Mouse (Mus musculus): ENCODE data around the gene Tead4. TPM values are rescaled to one million over a fixed set of nuclear protein-coding genes. Genes with fewer than 3 reads are reported as not detected.
"Not testable (repeated sequence)": the region's sequence is repeated elsewhere in the genome, so short reads cannot be mapped to it uniquely, and the experiment has no call there.

Gene Tead4
- polyA plus RNA-seq, 1 experiment from 2014 or later, result 2.3 TPM

DNA sequence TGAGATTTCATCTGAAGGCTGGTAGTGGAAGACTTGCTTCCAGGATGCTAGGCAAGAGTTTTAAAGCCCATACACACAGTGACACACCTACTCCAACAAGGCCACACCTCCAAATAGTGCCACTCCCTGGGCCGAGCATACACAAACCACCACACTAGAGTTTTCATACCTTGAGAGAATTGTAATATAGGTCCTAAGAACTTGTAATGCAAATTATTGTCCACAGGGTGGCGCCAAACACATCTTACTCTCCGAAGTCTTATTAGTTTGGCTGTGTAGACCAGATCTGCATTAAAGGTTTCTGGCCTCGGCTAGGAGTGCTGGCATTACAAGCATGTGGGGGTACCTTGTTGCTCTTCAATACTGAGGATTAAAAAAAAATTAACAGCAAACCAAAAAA, 17.7 kb upstream of the Tead4 start:
- no peak for ATAC-seq (replicated peaks; ENCODE audit: insufficient number of reproducible peaks, low FRiP score, low TSS enrichment)
- H3K9me3 ChIP-seq (replicated peaks; ENCODE audit: control insufficient read depth, low read length), result no peaks in the 10 kb centered on the region
- peaks cover 16% of the 10 kb centered on the region for H3K36me3 ChIP-seq (ENCODE audit: control insufficient read depth, insufficient read depth, low read length)
- H3K27me3 ChIP-seq (ENCODE audit: control insufficient read depth, insufficient read depth, low read length), result no peaks in the 10 kb centered on the region
- H3K4me2 ChIP-seq, result no peak overlapping the region
- H3K9ac ChIP-seq (ENCODE audit: low read depth, low read length), result no peak overlapping the region
- no peak overlapping the region for H3K27ac ChIP-seq (ENCODE audit: low read depth, low read length)
- WGBS (ENCODE audit: insufficient replicate concordance), result 15% methylated on average over 4 of the region's 4 CpGs
- no peak overlapping the region for H3K4me3 ChIP-seq (ENCODE audit: low read depth, low read length)
- H3K4me1 ChIP-seq (ENCODE audit: control insufficient read depth, insufficient read depth, low read length), result no peaks in the 10 kb centered on the region

DNA sequence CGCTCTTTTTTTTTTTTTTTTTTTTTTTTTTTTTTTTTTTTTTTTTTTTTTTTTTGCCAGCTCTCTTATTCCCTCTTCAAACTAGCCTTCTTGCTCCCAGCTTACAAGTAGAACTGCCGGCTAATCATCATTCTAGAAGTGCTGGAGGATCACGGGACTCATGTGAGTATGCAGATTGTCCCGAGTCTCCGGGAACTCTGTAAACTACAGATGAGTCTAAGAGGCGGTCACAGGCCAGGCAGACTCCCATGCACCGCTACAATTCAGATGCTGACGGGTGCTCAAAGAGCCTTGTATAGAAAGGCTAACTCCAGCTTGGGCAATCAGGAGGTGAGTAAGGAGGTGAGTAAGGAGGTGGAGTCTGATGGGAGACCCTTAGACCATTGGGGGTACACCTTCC, 15.0 kb upstream of the Tead4 start:
- ATAC-seq (replicated peaks; ENCODE audit: insufficient number of reproducible peaks, low FRiP score, low TSS enrichment), result no peak
- H3K4me3 ChIP-seq (ENCODE audit: low read depth, low read length), result no peak overlapping the region
- H3K27me3 ChIP-seq (ENCODE audit: control insufficient read depth, insufficient read depth, low read length), result no peaks in the 10 kb centered on the region
- H3K9ac ChIP-seq (ENCODE audit: low read depth, low read length), result no peak overlapping the region
- H3K36me3 ChIP-seq (ENCODE audit: control insufficient read depth, insufficient read depth, low read length), result no peaks in the 10 kb centered on the region
- H3K4me1 ChIP-seq (ENCODE audit: control insufficient read depth, insufficient read depth, low read length), result no peaks in the 10 kb centered on the region
- WGBS (ENCODE audit: insufficient replicate concordance), result 69% methylated on average over 8 of the region's 8 CpGs
- H3K4me2 ChIP-seq, result no peak overlapping the region
- H3K9me3 ChIP-seq (replicated peaks; ENCODE audit: control insufficient read depth, low read length), result no peaks in the 10 kb centered on the region
- no peak overlapping the region for H3K27ac ChIP-seq (ENCODE audit: low read depth, low read length)

DNA sequence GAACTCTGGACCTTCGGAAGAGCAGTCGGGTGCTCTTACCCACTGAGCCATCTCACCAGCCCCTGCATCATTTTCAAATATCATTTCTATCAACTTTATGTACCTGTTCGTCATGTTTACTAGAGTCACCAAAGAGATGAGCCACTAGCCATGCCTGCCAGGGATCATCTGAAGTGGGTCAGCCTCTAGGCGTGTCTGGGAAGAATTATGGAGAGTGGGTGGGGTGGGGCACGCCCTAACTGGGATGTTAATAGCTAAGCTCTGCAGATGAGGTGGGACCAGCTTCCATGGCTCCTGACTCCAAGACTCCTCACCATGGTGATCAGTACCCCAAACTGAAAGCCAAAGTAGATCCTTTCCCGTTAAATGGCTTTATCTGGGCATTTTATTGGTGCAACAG, 14.2 kb upstream of the Tead4 start:
- Histone ChIP-seq H3K27ac (ENCODE audit: low read depth, low read length) (no peak overlapping the region), H3K4me2 (no peak overlapping the region), H3K36me3 (ENCODE audit: control insufficient read depth, insufficient read depth, low read length) (no peaks in the 10 kb centered on the region), H3K4me1 (ENCODE audit: control insufficient read depth, insufficient read depth, low read length) (no peaks in the 10 kb centered on the region), H3K4me3 (ENCODE audit: low read depth, low read length) (no peak overlapping the region), H3K27me3 (ENCODE audit: control insufficient read depth, insufficient read depth, low read length) (no peaks in the 10 kb centered on the region), H3K9ac (ENCODE audit: low read depth, low read length) (no peak overlapping the region), H3K9me3 (replicated peaks; ENCODE audit: control insufficient read depth, low read length) (no peaks in the 10 kb centered on the region)
- no peak for ATAC-seq (replicated peaks; ENCODE audit: insufficient number of reproducible peaks, low FRiP score, low TSS enrichment)
- 81% methylated on average over 6 of the region's 6 CpGs for WGBS (ENCODE audit: insufficient replicate concordance)

DNA sequence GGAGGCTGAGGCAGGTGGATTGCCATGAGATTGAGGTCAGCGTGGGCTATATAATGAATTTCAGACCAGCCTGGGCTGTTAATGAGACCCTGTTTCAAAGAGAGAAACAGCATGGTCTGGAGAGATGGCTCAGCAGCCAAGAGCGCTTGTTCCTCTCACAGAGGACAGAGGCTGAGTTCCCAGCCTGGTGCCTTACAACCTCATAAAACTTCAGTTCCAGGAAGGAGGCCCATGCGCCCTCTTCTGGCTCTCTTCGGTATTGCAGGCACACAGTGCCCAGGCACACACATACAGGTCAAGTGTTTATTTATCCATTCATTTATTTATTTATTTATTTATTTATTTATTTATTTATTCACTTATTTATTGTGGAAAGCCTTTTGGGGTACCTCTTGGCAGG, 7.7 kb upstream of the Tead4 start:
- Histone ChIP-seq H3K4me3 (ENCODE audit: low read depth, low read length) (no peak overlapping the region), H3K4me2 (no peak overlapping the region), H3K36me3 (ENCODE audit: control insufficient read depth, insufficient read depth, low read length) (no peaks in the 10 kb centered on the region), H3K9ac (ENCODE audit: low read depth, low read length) (no peak overlapping the region), H3K4me1 (ENCODE audit: control insufficient read depth, insufficient read depth, low read length) (no peaks in the 10 kb centered on the region), H3K27ac (ENCODE audit: low read depth, low read length) (no peak overlapping the region), H3K9me3 (replicated peaks; ENCODE audit: control insufficient read depth, low read length) (no peaks in the 10 kb centered on the region), H3K27me3 (ENCODE audit: control insufficient read depth, insufficient read depth, low read length) (no peaks in the 10 kb centered on the region)
- ATAC-seq (replicated peaks; ENCODE audit: insufficient number of reproducible peaks, low FRiP score, low TSS enrichment), result no peak; the same call in 1 of the 2 replicates
- WGBS (ENCODE audit: insufficient replicate concordance), result 35% methylated on average over 4 of the region's 4 CpGs

DNA sequence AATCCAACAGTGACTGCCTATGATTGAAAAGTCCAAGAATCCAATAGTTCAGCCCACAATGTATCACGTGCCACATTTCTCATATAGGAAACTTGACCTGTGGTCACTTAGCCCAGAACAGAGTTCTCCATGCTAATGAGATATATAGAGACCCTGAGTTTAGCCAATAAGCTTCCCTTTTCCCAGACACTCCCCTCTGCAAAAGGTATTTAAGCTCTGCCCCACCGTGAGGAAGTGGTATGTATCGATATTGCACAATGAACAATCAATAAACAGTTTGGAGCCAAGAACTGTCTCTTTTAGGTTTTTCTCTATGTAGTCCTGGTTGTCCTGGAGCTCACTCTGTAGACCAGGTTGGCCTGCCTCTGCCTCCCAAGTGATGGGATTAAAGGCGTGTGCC, 4.2 kb upstream of the Tead4 start:
- ATAC-seq (replicated peaks; ENCODE audit: insufficient number of reproducible peaks, low FRiP score, low TSS enrichment), result no peak
- H3K27ac ChIP-seq (ENCODE audit: low read depth, low read length), result no peak overlapping the region
- no peaks in the 10 kb centered on the region for H3K36me3 ChIP-seq (ENCODE audit: control insufficient read depth, insufficient read depth, low read length)
- 79% methylated on average over 4 of the region's 4 CpGs for WGBS (ENCODE audit: insufficient replicate concordance)
- H3K27me3 ChIP-seq (ENCODE audit: control insufficient read depth, insufficient read depth, low read length), result no peaks in the 10 kb centered on the region; the same call in 1 of the 2 replicates
- no peak overlapping the region for H3K9ac ChIP-seq (ENCODE audit: low read depth, low read length)
- H3K9me3 ChIP-seq (replicated peaks; ENCODE audit: control insufficient read depth, low read length), result peaks cover 2% of the 10 kb centered on the region; the same call in 1 of the 2 replicates
- no peak overlapping the region for H3K4me3 ChIP-seq (ENCODE audit: low read depth, low read length)
- peaks cover under 1% of the 10 kb centered on the region for H3K4me1 ChIP-seq (ENCODE audit: control insufficient read depth, insufficient read depth, low read length)
- no peak overlapping the region for H3K4me2 ChIP-seq

DNA sequence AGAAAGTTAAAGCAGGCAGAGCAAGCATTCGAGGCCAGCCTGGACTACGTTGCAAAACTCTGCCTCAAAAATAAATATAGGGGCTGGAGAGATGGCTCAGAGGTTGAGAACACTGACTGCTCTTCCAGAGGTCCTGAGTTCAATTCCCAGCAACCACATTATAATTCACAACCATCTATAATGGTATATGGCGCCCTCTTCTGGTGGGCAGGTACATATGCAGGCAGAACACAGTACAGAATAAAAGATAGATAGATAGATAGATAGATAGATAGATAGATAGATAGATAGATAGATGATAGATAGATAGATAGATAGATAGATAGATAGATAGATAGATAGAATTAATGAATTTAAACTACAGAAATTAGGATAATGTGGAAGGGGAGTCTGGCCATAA, 2.0 kb upstream of the Tead4 start:
- ATAC-seq (replicated peaks; ENCODE audit: insufficient number of reproducible peaks, low FRiP score, low TSS enrichment); H3K27ac ChIP-seq (ENCODE audit: low read depth, low read length); H3K4me3 ChIP-seq (ENCODE audit: low read depth, low read length); H3K4me2 ChIP-seq; H3K4me1 ChIP-seq (ENCODE audit: control insufficient read depth, insufficient read depth, low read length); H3K36me3 ChIP-seq (ENCODE audit: control insufficient read depth, insufficient read depth, low read length); H3K9ac ChIP-seq (ENCODE audit: low read depth, low read length); H3K9me3 ChIP-seq (replicated peaks; ENCODE audit: control insufficient read depth, low read length): not testable (repeated sequence)
- whole genome bisulfite sequencing (ENCODE audit: insufficient replicate concordance), result 78% methylated on average over 3 of the region's 3 CpGs
- H3K27me3 ChIP-seq (ENCODE audit: control insufficient read depth, insufficient read depth, low read length), result peaks cover 17% of the 10 kb centered on the region

DNA sequence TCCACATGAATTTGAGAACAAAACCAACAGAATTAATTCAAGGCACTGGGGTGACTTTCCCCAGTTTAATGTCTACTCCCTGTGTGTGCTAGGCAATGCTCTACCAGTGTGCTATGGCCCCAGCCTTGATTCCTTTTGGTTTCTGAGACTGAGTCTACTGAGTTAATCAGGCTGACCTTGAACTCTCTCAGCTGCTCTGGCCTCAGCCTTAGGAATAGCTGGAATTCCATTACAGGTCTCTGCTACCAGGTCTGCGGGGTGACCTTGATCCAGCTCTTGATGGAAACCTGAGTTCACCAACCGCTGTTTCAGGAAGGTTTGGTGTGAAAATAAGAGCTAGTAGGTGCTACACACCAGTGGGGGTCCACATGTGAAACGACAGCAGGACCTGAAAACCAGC, 1.3 kb upstream of the Tead4 start:
- 66% methylated on average over 3 of the region's 3 CpGs for WGBS (ENCODE audit: insufficient replicate concordance)
- H3K4me1 ChIP-seq (ENCODE audit: control insufficient read depth, insufficient read depth, low read length), result peaks cover 6% of the 10 kb centered on the region
- peaks cover 18% of the 10 kb centered on the region for H3K27me3 ChIP-seq (ENCODE audit: control insufficient read depth, insufficient read depth, low read length)
- no peak overlapping the region for H3K27ac ChIP-seq (ENCODE audit: low read depth, low read length)
- H3K36me3 ChIP-seq (ENCODE audit: control insufficient read depth, insufficient read depth, low read length), result no peaks in the 10 kb centered on the region
- H3K9ac ChIP-seq (ENCODE audit: low read depth, low read length), result no peak overlapping the region
- H3K4me3 ChIP-seq (ENCODE audit: low read depth, low read length), result no peak overlapping the region
- peaks cover 2% of the 10 kb centered on the region; the same call in 1 of the 2 replicates for H3K9me3 ChIP-seq (replicated peaks; ENCODE audit: control insufficient read depth, low read length)
- no peak overlapping the region; the same call in 1 of the 2 replicates for H3K4me2 ChIP-seq
- ATAC-seq (replicated peaks; ENCODE audit: insufficient number of reproducible peaks, low FRiP score, low TSS enrichment), result no peak

DNA sequence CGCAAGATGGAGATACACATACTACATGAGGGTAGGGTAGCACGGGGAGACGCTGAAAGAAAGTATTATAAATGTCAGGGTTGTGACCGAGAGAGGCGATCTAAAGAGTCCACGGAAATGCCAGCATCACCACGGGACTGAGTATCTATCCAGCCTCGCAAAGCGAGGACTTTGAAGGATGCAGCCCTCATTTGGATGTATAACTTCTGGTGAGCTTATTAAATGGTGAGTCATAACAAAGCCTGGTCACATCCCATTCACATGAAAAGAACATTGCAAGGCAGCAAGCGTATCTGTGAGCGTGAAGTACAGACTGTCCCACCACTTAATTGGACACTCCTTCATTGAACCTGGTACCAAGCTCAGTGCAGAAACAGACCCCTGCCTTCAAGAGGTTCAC, 835 bp upstream of the Tead4 start:
- Histone ChIP-seq H3K4me2 (peak overlapping the region; percentile 94), H3K9ac (ENCODE audit: low read depth, low read length) (peak overlapping the region; percentile 52; the same call in 1 of the 2 replicates), H3K4me3 (ENCODE audit: low read depth, low read length) (peak overlapping the region; percentile 74), H3K27ac (ENCODE audit: low read depth, low read length) (no peak overlapping the region), H3K9me3 (replicated peaks; ENCODE audit: control insufficient read depth, low read length) (peaks cover 2% of the 10 kb centered on the region; the same call in 1 of the 2 replicates), H3K4me1 (ENCODE audit: control insufficient read depth, insufficient read depth, low read length) (peaks cover 9% of the 10 kb centered on the region), H3K27me3 (ENCODE audit: control insufficient read depth, insufficient read depth, low read length) (peaks cover 18% of the 10 kb centered on the region), H3K36me3 (ENCODE audit: control insufficient read depth, insufficient read depth, low read length) (no peaks in the 10 kb centered on the region)
- ATAC-seq (replicated peaks; ENCODE audit: insufficient number of reproducible peaks, low FRiP score, low TSS enrichment), result no peak
- 37% methylated on average over 11 of the region's 11 CpGs for WGBS (ENCODE audit: insufficient replicate concordance)

DNA sequence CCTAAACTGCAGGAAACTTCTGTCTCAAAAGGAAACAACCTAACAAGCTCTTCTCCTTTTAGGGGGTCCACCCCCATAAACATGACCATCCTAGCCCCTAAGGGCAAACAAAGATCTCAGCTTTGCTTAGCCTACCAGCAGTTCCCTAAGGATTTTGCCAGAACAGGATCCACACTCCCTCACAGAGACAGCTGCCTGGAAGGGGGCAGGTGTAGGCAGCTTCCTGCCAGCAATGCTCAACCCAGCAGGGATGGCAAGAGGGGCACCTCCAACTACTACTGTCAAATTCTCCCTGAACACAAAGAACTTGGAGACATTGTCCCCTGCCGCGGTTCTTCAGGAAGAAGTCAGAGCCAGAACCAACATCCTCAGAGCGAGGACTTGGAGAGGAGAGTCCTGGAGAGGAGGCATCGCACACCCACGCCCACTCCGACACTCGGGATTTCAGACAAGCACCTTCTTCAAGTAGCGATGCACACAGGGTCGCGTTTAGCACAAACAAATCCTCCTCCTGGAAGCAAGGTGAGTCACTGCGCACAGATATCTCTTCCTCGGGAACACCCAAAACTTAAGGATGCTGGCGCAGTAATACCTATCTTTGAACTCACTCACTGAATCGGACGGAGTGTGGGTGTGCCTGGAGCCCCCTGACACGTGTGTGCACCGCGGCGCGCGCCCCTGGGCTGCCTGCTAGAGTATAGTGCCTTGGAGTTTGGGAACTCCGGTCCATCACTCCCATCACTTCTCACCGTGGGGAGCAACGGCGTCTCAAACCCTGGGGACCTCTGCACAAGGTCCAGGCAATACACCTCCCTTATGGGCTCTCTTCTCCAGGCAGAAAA, 1.1 kb downstream of the Tead4 start:
- H3K9me3 ChIP-seq (replicated peaks; ENCODE audit: control insufficient read depth, low read length), result peaks cover 2% of the 10 kb centered on the region; the same call in 1 of the 2 replicates
- H3K4me3 ChIP-seq (ENCODE audit: low read depth, low read length), result peak overlapping the region; percentile 74
- H3K4me2 ChIP-seq, result peak overlapping the region; percentile 94
- H3K27me3 ChIP-seq (ENCODE audit: control insufficient read depth, insufficient read depth, low read length), result peaks cover 18% of the 10 kb centered on the region
- H3K27ac ChIP-seq (ENCODE audit: low read depth, low read length), result peak overlapping the region; percentile 64; the same call in 1 of the 2 replicates
- peaks cover 15% of the 10 kb centered on the region for H3K4me1 ChIP-seq (ENCODE audit: control insufficient read depth, insufficient read depth, low read length)
- H3K36me3 ChIP-seq (ENCODE audit: control insufficient read depth, insufficient read depth, low read length), result no peaks in the 10 kb centered on the region
- peak overlapping the region; percentile 79 for H3K9ac ChIP-seq (ENCODE audit: low read depth, low read length)
- under 1% methylated on average over 25 of the region's 25 CpGs for WGBS (ENCODE audit: insufficient replicate concordance)
- peak; percentile 9; the same call in 1 of the 2 replicates for ATAC-seq (replicated peaks; ENCODE audit: insufficient number of reproducible peaks, low FRiP score, low TSS enrichment)

Data from heart, embryonic 11.5 days (tissue).